Mouse (Mus musculus): ENCODE results near the gene Rbbp7.

The Rbbp7 gene

DNA sequence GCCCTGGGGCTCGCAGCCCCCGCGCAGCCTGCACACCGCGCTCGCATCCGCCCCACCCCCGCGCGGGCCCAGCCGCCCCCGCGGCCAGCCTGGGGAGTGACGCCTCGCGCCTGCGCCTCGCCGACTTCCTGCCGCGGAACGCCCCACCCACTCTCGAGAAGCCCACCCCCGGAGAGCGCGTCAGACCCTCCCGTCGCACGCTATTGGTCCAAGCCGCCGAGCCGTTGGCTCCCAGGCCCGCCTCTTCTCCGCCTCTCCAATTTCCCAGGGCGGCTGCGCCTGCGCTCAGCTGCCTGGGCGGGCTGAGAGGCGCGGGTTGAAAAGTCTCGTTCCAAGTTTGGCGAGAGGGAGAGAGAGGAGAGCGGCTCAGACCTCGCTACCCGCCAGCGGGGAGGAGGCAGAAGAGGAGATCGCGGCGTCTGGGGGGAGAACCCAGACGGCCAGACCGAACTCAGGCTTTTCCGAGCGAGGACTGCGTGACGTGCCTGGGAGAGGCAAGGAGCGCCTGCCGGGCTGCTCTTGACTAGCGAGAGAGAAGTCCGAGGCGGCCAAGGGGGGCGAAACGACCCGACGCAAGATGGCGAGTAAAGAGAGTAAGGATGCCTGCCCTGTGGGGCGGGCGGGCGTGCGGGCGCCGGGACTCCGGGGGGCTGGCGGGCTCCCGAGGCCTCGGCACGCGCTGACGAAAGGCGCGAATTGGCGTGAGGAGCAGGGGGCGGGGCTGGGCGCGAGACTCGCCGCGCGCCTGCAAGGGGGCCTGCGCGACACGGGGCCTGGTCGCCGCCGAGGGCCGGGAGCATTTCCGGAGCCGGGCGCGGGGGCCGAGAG is at the start of gene Rbbp7:
TSS of gene Rbbp7 (plus strand) at position 288 of the 828 bp plus-strand sequence.
- DNase-seq (ENCODE audit: low spot score in 2 of 2) = peak; percentile 75 to 92

DNA sequence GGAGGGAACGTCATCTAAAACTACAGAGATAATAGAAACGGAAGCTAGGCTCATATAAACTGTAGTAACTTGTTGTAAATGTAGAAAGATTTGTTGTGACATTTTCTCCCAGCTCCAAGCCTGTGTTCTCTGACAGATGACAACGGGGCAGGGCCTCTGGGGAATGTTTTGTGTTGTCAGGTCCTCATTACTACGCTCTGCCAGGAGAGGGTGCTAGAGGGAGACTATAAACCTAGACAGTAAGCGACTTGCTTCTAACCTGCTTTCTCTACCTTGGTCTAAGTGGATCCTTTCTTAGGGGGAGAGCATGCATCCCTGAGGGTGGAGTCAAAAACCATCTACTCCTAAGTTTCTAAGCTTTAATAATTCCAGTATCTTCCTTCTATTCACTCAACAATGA is 42.4 kb upstream of the Rbbp7 start:
- DNase-seq (ENCODE audit: low spot score in 2 of 2) = peak; percentile 12 to 69

DNA sequence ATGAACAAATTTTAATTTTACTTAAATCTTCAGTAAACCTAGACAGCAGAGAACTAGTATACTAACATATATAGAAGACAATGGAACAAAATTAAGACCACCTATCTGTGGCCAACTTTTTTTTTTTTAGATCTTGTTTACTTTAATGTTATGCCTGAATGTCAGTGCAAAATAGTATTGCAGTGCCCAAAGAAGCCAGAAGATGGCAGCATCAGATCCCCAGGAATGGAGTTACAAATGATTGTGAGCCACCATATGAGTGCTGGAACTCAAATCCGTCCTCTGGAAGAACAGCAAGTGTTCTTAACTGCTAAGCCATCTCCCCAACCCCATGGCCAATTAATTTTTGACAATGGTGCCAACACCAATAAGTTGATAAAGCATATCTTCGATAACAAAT is 40.6 kb upstream of the Rbbp7 start:
- DNase-seq (ENCODE audit: low spot score in 2 of 2) = peak; percentile 30 to 66

DNA sequence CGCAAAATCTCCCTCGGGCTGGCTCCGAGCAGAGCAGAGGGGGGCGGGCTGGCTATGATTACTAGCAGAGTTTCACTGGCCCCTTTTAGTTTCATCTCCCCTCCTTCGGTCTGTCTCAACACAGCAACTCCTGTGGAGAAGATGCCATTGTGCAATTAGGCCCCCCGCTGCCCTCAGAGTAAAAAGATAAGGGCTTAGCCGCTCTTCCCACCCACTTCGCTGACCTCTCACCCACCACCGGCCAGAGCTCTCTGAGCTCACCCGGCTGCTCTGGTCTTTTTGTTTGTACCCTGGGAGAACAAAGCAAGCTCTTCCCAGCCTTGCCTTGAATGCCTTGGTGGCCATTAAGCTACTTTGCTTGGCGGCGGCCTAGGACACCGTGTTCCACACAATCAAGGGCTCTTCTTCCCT is 32.8 kb upstream of the Rbbp7 start:
- DNase-seq (ENCODE audit: low spot score in 2 of 2) = no peak

DNA sequence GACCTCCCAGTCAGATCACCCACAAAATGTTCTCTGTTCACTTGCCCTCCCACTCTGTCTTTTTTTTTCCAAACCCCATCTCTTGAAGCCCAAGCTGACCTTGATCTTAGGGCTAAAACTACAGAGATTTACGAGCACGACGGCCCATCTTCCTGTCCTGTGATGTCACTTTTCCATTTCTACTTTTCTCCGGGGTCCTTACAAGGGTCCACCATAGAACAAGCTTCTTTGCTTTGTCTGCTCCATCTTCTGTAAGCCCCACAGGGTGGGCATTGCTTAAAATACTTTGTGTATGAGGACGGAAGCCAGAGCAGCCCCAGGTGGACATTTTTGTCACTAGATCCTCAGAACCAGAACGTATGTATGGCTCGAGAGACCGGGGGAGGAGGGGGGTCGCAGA is 32.4 kb upstream of the Rbbp7 start:
- no peak for DNase-seq (ENCODE audit: low spot score in 2 of 2)

DNA sequence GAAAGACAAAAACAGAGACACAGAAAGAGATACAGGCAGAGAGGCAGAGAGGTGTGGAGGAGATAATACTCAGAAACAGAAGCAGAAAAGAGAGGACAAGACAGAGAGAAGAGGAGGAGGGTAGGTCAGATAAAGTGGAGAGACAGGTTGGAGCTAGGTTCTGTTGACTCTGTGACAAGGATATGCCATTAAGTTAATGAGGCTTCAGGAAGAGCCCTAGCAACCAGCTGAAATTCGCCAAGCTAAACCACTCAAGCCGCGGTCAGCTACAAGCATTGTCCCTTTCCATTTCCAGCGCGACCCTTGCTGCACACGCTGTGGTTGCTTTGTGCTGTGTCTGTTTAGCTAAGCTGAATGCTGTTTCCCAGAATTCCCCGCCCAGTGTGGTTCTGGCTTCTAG is 32.0 kb upstream of the Rbbp7 start:
- no peak for DNase-seq (ENCODE audit: low spot score in 2 of 2)

DNA sequence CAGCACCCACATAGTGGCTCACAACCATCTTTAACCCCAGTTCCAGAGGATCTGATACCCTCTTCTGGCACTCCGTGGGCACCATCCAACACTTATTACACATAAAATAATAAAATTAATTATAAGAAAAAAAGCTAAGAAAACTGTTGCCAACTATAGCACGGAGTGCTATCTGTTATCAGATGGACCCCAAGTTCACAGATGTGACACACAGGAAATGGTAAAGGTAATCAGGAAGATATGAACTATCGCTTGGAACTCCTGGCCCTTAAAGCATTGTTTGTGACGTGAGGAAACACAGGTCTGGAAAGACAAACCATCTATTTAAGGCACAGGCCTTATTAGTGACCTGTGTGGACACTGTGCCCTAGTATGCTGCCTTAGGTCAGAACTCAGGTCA is 30.2 kb upstream of the Rbbp7 start:
- DNase-seq (ENCODE audit: low spot score in 2 of 2) = no peak

DNA sequence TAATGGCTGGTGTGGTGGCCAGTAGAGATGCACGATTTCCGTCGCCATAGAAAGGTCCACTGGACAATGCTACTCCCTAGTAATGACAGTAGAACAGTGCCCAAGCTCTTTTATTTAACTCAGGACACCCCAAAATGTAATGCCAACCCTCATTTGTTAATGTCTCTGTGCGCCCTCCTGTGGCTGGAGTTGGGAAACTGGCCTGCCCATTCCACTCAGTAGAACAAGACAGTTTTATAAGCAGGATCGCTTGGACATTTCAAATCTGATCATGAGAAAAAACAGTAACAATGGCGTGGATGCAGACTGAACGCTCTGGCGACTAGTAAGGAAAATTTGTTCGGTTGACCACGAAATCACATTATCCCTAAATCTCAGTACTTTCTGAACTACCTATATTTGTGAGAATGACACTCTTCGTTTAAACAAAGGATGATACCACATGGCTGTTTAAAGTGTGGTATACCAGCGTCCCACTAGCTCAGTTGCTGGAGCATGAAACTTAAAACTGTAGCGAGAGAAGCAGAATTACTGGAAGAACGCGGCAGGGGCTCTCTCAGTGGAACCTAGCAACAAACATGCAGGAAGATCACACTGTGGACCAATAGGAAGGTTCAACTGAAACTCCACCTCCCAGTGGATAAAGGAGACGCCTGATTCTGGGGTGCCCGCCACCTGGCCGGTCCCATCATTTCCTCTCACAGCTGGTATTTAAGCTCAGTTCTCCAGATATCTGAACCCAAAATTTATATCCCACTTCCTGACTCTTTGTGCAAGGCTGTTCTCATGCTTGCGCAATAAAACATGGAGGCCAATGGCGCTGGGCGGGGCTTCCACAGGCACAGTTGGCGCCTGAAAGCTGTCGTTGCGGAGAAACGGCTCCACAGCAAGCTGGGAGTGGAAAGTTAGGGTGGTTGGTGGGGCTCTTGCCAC is 24.9 kb upstream of the Rbbp7 start:
- peak; percentile 52 to 80 for DNase-seq (ENCODE audit: low spot score in 2 of 2)

DNA sequence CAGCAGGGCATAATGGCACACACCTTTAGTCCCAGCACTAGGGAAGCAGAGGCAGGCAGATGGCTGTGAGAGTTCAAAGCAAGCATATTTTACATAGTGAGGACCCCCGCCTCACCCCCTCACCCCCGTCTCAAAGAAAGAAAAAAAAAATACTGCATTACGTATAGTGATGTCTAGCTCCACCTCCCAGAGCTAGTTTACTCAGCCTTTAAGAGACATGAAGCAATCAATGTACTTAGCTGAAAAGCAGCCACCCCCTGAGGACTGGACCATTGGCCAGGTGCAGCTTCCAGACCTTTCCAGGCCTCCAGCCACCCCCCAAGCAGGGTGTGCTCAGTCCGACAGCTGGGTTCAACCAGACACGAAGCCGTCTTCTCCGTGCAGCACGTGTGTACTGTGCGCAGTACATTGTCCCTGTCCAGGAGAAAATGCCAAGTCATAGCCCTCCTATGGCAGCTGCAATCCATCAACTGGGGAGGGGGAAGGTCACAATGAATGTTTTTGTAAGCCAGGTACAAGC is 24.0 kb upstream of the Rbbp7 start:
- DNase-seq (ENCODE audit: low spot score in 2 of 2) = peak; percentile 10 to 16

DNA sequence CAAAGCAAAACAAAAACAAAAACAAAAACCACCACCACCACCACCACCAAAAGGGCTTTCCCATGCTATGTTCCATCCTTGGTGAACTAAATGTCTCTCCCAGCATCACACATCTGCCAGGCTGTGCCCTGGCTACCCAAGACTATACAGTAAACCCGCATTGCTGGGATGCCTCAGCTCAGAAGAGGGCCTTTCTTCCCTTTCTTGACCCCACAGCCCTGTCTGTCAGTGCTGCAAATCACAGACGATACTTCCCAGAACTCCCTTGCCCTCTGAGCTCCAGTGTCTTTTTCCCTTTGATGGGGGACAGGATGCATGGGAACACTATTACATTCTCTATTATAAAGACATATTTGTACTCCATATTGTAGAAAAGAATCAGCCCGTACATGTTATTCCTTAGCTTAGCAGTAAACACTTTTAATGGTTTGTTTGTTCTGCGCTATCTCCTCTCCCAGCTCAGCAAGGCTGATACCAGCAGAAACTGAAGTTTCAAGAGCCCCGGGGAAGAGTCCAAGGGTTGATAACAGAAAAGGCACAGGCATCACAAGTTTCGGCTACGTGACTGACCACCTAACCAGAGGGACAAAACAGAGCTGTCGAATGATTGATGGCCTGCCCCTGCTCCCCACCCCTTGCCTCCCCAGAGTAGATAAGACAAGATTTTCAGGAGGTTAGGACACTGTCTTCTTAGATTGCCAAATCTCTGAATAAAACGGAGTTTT is 11.3 kb upstream of the Rbbp7 start:
- DNase-seq (ENCODE audit: low spot score in 2 of 2) = no peak

DNA sequence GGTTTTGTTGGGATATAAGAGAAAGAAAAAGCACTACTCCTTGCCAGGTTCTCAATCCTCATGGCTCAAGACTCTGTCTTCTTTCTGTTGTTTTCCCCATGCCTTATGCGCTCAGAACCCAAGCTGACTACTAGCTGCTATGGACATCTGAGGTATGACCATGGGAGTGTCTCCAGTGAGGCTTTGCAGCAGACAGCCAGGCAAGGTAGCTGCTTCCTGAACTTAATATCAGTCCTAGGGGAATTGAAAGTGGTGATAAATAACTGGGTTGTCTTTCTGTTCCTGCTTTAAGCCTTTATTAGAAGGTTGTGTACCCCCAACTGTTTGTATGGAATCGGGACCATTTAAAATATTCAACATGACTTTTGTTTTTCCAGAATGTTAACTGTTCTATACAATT is 7.8 kb upstream of the Rbbp7 start:
- no peak for DNase-seq (ENCODE audit: low spot score in 2 of 2)

DNA sequence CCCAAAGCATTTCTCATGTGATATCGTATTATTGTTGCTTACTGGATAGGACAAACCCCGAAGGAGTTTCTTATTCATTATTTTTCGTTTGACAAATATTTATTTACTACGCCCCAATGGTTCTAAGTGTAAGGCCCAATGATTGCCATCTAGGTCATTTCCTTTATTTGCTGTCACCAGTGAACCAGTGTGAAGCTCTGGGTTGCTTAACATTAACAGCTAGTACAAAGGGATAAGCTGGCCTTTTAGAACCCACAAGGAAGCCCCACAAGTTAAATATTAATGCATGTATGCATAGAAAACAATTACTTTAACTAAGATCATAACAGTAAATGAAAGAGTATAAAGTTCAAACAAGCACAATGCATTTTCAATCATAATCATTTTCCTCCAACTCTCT is 5.9 kb upstream of the Rbbp7 start:
- DNase-seq (ENCODE audit: low spot score in 2 of 2) = no peak

DNA sequence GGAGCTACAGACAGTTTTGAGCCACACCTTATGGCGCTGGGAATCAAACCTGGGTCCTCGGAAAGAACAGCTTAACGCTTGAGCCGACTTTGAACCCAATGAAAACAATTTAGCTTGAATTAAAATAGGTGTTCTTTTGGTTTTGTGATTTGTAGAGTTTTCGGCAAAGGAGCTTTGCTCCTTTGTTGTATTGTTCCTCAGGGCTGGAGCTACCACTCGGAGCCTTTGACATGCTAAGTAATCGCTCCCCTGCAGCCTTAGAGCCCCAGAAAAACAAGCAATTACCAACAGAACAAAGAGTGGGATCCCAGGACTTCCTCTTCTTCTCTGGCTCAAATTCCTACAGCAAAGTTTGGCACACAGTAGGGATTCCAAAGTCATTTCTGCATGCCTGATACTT is 4.1 kb upstream of the Rbbp7 start:
- DNase-seq (ENCODE audit: low spot score in 2 of 2) = no peak

DNA sequence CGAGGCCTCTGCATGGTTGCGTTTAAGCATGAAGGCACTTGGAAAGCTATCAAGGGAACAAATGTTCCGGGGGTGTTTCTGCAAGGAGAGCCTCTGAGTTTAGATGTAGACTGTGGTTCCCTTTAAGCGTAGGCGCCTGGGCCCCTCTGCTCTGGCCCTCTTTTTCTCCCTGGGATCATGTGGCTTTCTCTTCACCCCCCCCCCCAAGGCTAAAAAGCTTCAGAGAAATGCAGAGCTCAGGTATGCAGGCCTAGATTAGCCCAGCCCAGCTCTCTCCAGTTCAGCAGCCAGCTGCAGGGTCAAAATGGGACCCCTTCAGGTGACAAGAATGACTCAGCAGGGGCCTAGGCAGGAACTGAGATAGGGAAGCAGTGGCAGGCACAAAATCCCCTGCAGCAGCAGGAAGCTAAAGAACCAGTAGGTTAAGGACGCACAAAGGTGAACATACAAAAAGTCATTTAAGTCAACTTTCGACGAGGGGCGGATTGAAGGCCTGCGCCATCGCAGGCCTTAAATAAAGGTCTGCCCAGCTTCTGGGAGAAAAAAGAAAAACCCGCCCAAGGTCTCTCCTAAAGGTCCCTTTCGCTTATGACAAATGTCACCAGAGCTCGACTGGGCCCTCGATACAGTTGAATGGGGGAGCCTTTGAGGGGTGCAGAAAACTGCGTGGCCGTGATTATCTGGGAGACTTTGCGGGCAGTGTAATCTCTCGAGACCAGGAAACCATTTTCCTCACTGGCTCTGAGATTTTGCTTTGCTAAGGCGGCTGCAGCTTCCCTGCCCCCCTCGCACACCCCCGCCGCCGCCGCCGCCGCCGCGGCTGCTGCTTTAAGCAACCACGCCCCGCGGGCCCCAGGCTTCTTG is 719 bp upstream of the Rbbp7 start:
- peak in 1 of 2 experiments; percentile 34 for DNase-seq (ENCODE audit: low spot score in 2 of 2)

DNA sequence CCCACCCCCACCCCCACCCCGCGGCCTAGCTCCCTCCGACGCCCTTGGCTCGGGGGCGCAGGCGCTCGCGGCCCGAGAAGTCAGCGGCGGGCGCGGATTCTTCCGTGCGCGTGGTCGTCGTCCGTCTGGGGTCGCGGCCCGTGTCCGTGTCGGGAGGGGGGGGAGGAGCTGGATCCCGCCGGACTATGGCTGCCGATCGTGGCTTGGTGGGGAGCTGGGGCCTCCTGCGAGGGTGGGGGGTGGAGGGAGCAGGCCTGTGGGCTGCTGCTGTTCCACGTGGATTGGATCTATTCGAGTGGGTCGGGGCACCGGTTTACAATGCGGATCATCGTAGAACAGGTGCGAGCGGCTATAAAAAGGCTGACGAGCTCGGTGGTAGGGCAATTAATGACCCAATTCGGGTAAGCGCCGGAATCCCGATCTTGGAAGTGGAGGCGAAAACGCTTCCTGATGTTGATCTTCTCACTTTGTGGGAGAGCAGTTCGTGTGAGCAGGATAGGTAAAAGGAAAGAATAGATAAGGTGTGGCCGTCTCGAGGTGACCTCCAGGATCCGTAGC is 835 bp downstream of the Rbbp7 start:
- DNase-seq (ENCODE audit: low spot score in 2 of 2) = peak; percentile 10 to 34

DNA sequence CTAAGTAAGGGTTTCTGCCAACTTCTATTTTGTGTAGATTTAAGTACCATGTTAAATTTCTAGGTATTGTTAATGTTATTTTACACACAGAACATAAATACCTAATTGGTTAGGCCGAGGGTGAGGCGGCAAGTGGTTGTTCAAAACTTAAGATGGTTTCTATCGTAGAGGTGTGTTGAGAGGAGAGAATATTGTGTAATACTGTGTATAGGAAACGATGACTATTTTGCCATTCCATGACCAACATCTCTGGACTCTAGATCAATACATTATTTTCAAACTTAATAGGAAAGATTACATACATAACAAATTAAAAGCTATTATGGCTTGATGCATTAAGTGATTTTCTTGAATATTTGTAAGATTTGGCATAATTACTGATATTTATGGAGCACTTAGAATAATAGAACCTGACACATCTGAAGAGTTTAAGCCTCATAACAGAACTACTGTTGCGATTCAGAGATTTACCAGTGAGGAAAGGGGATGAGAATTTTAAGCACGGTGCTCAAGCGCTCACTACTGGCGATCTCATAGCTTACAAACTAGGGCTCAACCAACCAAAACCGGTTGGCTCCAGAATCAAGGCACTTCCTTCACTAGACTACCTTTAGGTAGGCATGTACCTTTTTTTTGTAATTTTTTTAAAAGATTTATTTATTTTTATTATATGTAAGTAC is 1.7 kb downstream of the Rbbp7 start:
- no peak for DNase-seq (ENCODE audit: low spot score in 2 of 2)

DNA sequence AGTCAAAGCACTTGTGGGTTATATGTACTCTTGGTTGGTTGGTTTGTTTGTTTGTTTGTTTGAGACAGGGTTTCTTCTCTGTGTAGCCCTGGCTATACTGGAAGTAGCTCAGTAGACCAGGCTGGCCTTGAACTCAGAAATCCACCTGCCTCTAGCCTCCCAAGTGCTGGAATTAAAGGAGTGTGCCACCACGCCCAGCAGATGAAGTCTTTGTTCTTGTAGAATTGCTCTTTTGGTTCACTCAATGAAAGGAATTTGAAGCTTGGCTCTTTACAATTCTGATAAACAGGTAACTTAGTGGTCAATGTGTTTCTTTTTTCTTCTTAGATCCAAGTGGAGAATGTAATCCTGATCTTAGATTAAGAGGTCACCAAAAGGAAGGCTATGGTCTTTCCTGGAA is 10.5 kb downstream of the Rbbp7 start:
- no peak for DNase-seq (ENCODE audit: low spot score in 2 of 2)

DNA sequence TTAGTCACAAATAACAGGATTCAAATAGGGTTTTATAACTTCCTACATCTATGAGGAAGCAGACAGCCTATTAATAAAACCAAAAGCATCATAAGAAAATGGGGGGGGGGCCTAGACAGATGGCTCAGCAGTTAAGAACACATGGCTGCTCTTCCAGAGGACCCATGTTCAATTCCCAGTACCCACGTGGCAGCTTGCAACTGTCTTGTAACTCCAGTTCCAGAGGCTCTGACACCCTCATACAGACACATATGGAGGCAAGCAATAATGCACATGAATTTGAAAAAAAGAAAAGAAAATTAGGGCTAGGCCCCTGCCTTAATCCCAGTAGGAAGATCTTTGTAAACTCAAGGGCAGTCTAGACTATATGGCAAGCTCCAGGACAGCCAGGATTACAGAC is 28.2 kb downstream of the Rbbp7 start:
- no peak for DNase-seq (ENCODE audit: low spot score in 2 of 2)

DNA sequence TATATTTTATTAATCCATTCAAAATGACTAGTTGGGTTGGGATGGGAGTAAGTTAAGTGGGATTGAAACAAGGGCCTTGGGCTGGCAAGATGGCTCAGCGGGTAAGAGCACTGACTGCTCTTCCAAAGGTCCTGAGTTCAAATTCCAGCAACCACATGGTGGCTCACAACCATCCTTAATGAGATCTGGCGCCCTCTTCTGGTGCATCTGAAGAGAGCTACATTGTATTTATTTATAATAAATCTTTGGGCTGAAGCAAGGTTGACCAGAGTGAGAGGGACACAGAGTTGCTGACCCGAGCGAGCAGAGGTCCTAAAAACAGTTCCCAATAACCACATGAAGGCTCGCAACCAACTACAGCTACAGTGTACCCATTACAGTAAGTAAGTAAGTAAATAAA is 31.2 kb downstream of the Rbbp7 start:
- peak in 1 of 2 experiments; percentile 43 for DNase-seq (ENCODE audit: low spot score in 2 of 2)

DNA sequence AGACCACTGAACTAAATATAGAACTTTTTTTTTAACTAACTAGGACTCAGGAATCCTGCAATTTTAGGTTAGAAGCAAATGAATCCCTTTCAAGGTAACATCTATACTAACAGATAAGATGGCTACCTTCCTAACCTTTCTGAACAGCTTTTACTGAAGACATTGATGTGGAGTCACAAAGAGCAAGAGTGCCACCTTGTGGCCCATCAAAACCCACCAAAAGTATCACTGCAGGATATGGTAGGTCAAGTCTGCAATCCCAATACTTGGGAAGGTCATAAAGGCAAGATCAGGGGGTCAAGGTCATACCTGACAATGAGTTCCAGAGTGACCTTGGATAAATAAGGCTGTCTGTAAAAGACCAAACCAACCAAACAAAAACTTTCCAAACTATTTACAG is 40.2 kb downstream of the Rbbp7 start:
- DNase-seq (ENCODE audit: low spot score in 2 of 2) = peak; percentile 6 to 58
